Mouse (Mus musculus) testis, adult 2 months (tissue): ENCODE measurements around the gene Eef2kmt.

Source experiments
- CTCF ChIP-seq: fragments of 200-500 bp; IDR thresholded peaks from 2 replicates; pipeline ENCODE4 v1.5.1; 2012; ENCODE audit warnings: low read depth, mild to moderate bottlenecking, inconsistent platforms, low read length, moderate library complexity; ENCODE audit not compliant: control insufficient read depth, insufficient read depth, insufficient replicate concordance
- POLR2A ChIP-seq: fragments of 200-500 bp; IDR thresholded peaks from 2 replicates; pipeline ENCODE4 v1.6.1; 2012; ENCODE audit warnings: low read depth, mild to moderate bottlenecking, inconsistent platforms, low read length, moderate library complexity; ENCODE audit not compliant: control insufficient read depth

DNA sequence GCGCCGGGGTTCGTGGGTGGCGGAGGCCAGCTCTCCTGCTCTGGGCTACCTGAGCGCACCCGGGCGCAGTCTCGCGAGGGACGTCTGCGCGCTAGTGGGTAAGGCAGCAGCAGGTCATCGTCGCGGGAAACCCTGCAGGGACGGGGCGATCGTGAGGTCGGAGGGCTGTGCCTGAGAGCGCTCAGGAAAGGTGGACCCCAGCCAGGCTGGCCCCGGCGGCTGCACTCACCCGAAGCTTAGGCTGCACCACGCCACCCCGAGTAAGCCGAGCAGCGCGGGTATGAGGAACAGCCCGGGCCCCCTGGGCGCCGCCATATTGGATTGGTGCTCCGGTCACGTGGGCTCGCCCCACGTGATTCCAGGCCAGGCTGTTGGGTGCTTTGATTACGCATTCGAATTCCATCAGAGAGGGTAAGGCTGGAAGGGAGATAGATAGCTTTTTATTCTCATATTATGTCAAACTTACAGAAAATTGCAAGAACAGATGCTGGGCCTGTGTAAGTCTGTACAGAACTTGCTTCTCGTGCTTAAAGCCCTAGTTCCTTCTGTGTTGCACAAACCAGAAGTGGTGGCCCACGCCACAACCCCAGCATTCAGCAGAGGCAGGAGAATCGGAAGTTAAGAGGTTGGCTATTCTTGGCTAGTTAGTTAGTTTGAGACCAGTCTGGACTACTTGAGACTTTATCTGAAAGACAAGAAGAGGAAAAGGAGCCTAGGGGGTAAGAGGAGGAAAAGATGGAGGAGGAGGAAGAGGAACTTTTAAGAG, 51.9 kb downstream of the Eef2kmt start, which contains the start of gene Nagpa:
- TF ChIP-seq CTCF (no peak), POLR2A (peak; percentile 53; the same call in 1 of the 2 replicates)
